Mouse (Mus musculus): ENCODE data around the gene Wbp11. TPM values are rescaled to one million over a fixed set of nuclear protein-coding genes. Genes with fewer than 3 reads are reported as not detected.
"Not testable (repeated sequence)": the region's sequence is repeated elsewhere in the genome, so short reads cannot be mapped to it uniquely, and the experiment has no call there.

The Wbp11 gene
- polyA plus RNA-seq, 1 experiment from 2014 or later, result 92.5 TPM

DNA sequence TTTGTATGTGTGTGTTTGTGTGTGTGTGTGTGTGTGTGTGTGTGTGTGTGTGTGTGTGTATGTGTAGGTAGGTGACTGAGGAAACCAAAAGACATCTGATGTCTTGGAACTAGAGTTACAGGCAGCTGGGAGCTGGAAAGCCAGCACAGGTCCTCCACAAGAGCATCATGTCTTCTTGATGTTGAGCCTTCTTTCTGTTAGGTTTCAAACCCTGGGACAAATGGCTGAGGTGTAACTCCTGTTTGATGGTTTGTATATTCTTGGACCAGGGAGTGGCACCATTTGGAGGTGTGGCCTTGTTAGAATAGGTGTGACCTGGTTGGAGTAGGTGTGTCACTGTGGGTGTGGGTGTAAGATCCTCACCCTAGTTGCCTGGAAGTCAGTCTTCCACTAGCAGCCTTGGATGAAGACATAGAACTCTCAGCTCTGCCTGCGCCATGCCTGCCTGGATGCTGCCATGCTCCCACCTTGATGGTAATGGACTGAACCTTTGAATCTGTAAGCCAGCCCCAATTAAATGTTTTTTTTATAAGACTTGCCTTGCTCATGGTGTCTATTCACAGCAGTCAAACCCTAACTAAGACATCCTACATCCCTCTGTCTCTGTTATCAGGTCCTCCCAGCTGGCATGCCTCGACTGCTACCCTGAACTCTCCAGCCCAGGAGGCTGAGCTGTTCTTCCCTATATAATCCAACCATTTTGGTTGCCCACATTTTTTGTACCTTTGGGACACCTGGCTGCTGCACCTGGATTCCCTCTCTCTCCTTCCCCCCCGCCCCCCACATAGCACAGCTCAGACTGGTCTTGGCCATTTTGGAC is 29.9 kb downstream of the Wbp11 start:
- not testable (repeated sequence) for H3K4me3 ChIP-seq (replicated peaks)
- 86% methylated on average over 3 of the region's 3 CpGs for WGBS

DNA sequence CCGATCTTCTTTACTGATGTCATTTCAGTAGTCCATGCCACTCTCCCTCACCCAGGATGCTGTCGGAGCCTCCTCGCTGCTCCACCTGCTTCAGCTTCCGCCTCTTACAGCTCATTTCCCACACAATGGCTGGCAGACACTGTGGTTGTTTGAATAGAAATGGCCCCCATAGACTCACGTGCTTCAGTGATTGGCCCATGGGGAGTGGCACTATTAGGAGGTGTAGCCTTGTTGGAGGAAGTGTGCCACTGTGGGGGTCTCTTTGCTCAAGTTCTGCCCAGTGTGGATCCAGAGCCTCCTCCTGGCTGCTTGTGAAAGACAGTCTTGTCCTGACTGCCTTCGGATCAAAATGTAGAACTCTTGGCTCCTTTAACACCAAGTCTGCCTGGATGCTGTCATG is 32.2 kb downstream of the Wbp11 start:
- no peaks in the 10 kb centered on the region for H3K9me3 ChIP-seq
- ATAC-seq, result 0 out of 2 replicates have a peak, but pooled peaks have one; percentile 34
- H3K4me1 ChIP-seq (replicated peaks), result peaks cover 8% of the 10 kb centered on the region
- H3K36me3 ChIP-seq, result no peaks in the 10 kb centered on the region
- H3K4me2 ChIP-seq (replicated peaks), result no peak overlapping the region
- H3K27me3 ChIP-seq, result 0 out of 2 replicates have a peak, but pooled peaks cover 2% of the 10 kb centered on the region
- no peak overlapping the region for H3K9ac ChIP-seq (replicated peaks)
- WGBS, result 63% methylated on average over 6 of the region's 6 CpGs
- H3K27ac ChIP-seq, result no peak overlapping the region
- H3K4me3 ChIP-seq (replicated peaks), result no peak overlapping the region

More for the DNA sequence above, 29.9 kb downstream of the Wbp11 start:
- not testable (repeated sequence) for H3K36me3 ChIP-seq; H3K9ac ChIP-seq (replicated peaks); H3K27me3 ChIP-seq; ATAC-seq; H3K9me3 ChIP-seq; H3K27ac ChIP-seq; H3K4me2 ChIP-seq (replicated peaks)
- peaks cover 12% of the 10 kb centered on the region for H3K4me1 ChIP-seq (replicated peaks)

DNA sequence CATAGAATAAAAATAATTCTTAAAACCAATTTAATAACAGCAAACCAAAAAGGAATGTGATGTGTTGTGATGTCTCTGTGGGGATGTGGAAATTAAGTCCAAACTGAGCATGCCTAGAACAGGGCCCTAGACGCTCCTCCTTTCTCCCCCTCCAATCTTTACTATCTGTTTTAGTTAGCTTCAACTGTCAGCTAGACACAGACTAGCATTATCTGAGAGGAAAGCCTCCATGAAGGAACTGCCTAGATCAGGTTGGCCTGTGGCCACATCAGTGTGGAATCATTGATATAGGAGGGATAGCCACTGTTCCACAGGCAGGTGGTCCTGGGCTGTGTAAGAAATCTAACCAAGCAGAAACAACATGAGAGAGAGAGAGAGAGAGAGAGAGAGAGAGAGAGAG is 32.9 kb downstream of the Wbp11 start:
- Histone ChIP-seq H3K4me1 (replicated peaks) (peaks cover 8% of the 10 kb centered on the region), H3K36me3 (no peaks in the 10 kb centered on the region), H3K27me3 (0 out of 2 replicates have a peak, but pooled peaks cover 2% of the 10 kb centered on the region), H3K4me3 (replicated peaks) (no peak overlapping the region), H3K9ac (replicated peaks) (no peak overlapping the region), H3K27ac (no peak overlapping the region), H3K4me2 (replicated peaks) (no peak overlapping the region), H3K9me3 (no peaks in the 10 kb centered on the region)
- no peak for ATAC-seq
- WGBS, result 60% methylated on average over 1 of the region's 1 CpGs

DNA sequence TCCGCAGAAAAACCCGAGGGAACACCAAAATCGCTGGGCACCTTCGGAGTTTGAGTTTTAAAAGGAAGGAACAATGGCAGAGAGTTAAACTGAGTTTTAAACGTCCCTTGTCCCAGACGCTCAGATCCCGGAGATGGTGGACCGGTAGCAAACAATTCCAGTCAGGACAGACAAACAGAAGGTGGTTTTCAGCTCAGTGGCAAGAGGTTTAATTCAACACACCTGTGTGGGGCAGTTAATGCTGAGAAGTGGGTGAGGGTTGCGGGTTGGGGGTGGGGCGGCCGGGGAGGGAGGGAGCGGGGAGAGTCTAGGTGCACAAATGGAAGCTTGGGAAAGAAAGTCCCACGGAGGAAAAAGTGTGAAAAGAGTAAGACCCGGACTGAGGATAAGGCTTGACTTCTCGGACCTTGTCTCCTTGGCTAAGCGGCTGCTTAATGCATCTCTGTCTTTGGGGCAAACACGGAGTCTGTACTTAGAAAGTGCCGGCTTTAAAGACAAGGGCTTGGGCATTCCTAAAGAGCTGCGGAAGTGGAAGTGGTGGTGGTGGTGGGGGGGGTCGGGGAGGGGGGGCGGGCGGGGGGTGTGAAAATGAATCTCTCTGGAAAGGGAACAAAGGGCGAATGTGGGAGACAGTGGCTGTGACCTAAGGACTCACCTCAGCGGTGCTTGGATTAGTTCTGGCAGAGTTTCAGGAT is 34.1 kb downstream of the Wbp11 start:
- H3K4me2 ChIP-seq (replicated peaks), result peak overlapping the region; percentile 62
- H3K9ac ChIP-seq (replicated peaks), result peak overlapping the region; percentile 48
- 0 out of 2 replicates have a peak, but pooled peaks cover 2% of the 10 kb centered on the region for H3K27me3 ChIP-seq
- ATAC-seq, result peak; percentile 57
- WGBS, result 1% methylated on average over 24 of the region's 24 CpGs
- H3K4me1 ChIP-seq (replicated peaks), result peaks cover 8% of the 10 kb centered on the region
- peak overlapping the region; percentile 37 for H3K4me3 ChIP-seq (replicated peaks)
- no peak overlapping the region for H3K27ac ChIP-seq
- no peaks in the 10 kb centered on the region for H3K9me3 ChIP-seq
- no peaks in the 10 kb centered on the region for H3K36me3 ChIP-seq

DNA sequence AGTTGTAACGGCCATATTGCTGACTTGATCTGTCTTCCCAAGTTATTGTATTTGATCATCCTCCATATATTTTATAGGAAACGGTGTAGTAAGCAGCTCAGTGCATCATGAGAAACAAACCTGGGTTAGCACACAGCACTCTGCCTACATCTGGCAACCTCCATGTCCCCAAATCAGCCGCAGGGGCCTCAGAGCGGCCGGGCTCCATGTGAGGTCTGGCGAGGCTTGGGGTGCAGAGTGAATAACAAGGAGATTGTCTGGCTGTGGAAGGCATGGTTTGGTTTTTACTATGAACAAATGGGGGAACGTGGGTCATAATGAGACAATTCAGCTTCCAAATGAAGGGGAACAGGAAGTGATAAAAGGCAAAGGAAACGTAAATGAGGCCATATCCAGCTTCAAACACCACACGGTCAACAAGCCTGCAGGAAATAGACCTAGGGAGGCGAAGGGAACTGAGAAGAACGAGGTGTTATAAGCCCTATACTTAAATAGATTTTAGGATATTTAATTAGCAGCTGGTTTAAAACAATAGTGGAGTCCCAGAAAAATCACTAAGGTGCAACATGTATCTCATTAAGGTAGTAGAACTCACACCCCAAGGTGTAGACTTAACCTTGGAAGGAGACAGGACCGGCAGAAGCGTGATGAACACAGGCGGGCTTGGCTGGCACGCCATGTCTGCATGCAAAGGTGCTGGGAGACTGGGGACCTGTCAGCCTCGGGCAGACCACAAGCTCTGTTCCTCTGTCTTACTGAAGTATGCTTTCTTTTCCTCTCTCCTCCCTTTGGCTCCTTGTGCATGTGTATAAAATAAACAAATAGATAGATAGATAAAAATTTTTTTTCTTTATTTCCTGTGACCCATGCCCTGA is 34.9 kb downstream of the Wbp11 start:
- 30% methylated on average over 16 of the region's 16 CpGs for WGBS
- Histone ChIP-seq H3K4me1 (replicated peaks) (peaks cover 8% of the 10 kb centered on the region), H3K9ac (replicated peaks) (no peak overlapping the region), H3K9me3 (no peaks in the 10 kb centered on the region), H3K4me3 (replicated peaks) (peak overlapping the region; percentile 37), H3K27ac (no peak overlapping the region), H3K4me2 (replicated peaks) (peak overlapping the region; percentile 62), H3K36me3 (no peaks in the 10 kb centered on the region), H3K27me3 (0 out of 2 replicates have a peak, but pooled peaks cover 2% of the 10 kb centered on the region)
- 0 out of 2 replicates have a peak, but pooled peaks have one; percentile 49 for ATAC-seq

DNA sequence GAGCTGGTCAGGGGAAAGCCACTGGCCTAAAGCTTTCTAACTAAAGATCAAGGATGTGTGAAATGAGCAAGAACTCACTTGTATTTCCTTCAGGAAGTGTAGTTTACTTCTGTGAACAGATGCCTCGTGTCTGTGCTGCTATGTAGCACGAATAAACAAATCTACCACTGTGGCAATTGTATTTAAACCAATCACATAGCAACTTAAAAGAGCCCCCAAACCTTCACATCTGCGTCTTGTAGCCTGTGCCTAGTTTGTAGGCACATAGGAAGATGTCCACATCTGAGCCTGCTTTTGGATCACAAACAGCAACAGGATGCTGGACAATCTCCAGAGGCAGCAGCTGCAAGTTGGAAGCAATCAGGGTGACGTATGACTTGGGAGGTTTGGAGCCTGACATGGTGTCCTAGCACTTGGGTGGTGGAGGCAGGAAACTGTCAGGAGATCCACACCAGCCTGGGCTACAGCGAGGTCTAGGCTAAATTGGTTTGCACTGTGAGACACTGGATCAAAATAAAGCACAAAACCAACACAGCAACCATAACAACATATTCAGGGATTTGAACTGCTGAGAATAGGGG is 38.6 kb downstream of the Wbp11 start:
- no peak overlapping the region for H3K9ac ChIP-seq (replicated peaks)
- H3K4me3 ChIP-seq (replicated peaks), result no peak overlapping the region
- H3K9me3 ChIP-seq, result no peaks in the 10 kb centered on the region
- H3K27me3 ChIP-seq, result 0 out of 2 replicates have a peak, but pooled peaks cover 2% of the 10 kb centered on the region
- H3K27ac ChIP-seq, result no peak overlapping the region
- H3K4me1 ChIP-seq (replicated peaks), result peaks cover 8% of the 10 kb centered on the region
- ATAC-seq, result no peak
- WGBS, result 80% methylated on average over 5 of the region's 5 CpGs
- H3K4me2 ChIP-seq (replicated peaks), result no peak overlapping the region
- H3K36me3 ChIP-seq, result no peaks in the 10 kb centered on the region

DNA sequence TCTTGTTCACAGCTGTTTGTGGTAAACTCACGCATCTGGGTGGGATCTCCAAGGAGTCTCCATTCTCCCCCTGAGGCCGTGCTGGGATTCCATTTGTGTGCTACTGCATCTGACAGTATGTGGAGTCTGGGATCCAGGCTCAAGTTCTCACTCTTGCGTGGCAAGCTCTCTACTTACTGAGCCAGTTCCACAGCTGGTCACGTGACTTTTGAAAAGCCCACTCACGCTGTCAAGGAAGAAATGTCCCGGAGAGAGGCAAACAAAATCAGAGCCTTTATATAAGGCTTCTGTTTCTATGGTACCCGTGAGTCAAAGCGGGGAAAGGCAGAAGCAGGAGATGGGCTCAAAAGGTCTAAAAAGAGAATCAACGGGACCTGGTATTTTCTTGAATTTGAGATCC is 45.3 kb downstream of the Wbp11 start:
- no peaks in the 10 kb centered on the region for H3K4me1 ChIP-seq (replicated peaks)
- no peak for ATAC-seq
- no peak overlapping the region for H3K4me2 ChIP-seq (replicated peaks)
- H3K9me3 ChIP-seq, result no peaks in the 10 kb centered on the region
- H3K36me3 ChIP-seq, result no peaks in the 10 kb centered on the region
- no peak overlapping the region for H3K9ac ChIP-seq (replicated peaks)
- no peak overlapping the region for H3K27ac ChIP-seq
- no peaks in the 10 kb centered on the region for H3K27me3 ChIP-seq
- WGBS, result 80% methylated on average over 9 of the region's 9 CpGs
- no peak overlapping the region for H3K4me3 ChIP-seq (replicated peaks)

DNA sequence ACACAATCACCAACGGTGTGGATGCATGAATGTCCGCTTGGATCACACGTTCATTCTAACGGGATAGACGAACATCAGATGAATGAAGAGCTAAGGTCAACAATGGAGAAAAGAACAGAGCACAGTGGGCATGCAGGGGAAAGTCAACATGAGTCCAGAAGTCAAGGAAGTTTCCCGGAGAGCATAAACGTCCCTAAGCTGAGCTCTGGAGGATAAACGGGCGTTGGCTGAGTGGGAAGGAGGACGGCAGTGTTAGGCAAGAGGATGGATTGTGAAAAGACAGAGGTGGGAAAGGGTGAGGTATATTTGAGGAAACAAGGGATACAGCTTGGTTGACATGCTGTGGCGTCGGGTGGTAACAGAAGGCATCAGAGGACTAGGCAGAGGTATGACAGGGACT is 45.9 kb downstream of the Wbp11 start:
- H3K4me2 ChIP-seq (replicated peaks), result no peak overlapping the region
- H3K27ac ChIP-seq, result no peak overlapping the region
- H3K9ac ChIP-seq (replicated peaks), result no peak overlapping the region
- H3K9me3 ChIP-seq, result no peaks in the 10 kb centered on the region
- no peaks in the 10 kb centered on the region for H3K27me3 ChIP-seq
- no peak for ATAC-seq
- no peaks in the 10 kb centered on the region for H3K36me3 ChIP-seq
- no peak overlapping the region for H3K4me3 ChIP-seq (replicated peaks)
- 86% methylated on average over 12 of the region's 12 CpGs for WGBS
- H3K4me1 ChIP-seq (replicated peaks), result no peaks in the 10 kb centered on the region

DNA sequence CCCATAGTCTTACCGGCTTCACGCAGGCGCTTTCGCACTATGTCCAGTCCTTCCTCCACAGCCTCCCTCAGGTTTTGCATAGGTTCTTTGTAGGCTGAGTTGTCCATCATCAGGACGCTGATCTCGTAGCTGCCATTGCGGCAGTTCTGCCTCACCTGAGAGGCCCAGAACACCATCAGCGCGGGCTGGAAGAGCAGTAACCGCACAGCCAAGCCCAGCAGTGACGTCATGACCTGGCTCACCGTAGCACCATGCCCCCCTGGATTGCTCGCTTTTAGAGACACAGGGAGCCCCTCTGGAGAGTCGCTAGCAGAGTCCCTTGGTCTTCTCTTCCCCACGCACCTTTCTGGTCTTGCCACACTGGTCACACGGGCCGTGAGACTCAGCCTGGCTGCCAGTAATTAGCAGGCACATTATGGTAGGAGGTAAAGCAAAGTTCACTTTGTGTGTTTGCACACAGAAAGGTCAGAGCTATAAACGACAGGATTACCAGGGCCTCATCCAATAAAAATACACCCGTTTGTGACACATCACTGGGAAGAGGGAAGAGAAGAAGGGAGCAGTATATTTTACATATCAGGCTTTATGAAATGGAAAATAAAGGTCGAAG is 46.6 kb downstream of the Wbp11 start, which contains the start of gene Gucy2c:
Gene Gucy2c, minus strand, starts transcription at position 389 of the 610 bp plus-strand sequence.
- no peak within 1 kb of the TSS for H3K9ac ChIP-seq (replicated peaks)
- WGBS, result 84% methylated on average over 20 of the region's 20 CpGs
- H3K9me3 ChIP-seq, result no peaks in the 10 kb centered on the region
- H3K4me2 ChIP-seq (replicated peaks), result no peak within 1 kb of the TSS
- no peaks in the 10 kb centered on the region for H3K4me1 ChIP-seq (replicated peaks)
- no peak within 1 kb of the TSS for H3K27ac ChIP-seq
- no peak within 1 kb of the TSS for H3K4me3 ChIP-seq (replicated peaks)
- no peaks in the 10 kb centered on the region for H3K36me3 ChIP-seq
- no peaks in the 10 kb centered on the region for H3K27me3 ChIP-seq
- ATAC-seq, result no peak

DNA sequence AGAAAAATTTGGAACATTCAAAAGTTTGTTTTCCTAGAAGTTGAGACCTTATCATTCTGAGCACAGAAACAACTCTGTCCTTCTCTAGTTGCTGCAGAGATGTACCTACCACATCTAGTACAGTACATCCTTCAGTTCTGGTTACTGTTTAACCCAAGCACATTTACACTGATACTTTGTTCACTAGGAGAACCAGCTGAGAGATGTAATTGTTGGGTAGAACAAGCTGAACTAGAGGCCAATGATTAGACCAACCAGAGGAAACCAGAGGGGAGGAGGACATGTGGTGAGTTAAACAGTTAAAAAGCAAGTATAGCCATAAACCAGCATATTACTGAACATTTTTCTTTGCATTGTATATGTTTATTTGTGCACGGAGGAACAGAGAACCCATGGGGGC is 51.6 kb downstream of the Wbp11 start:
- no peak for ATAC-seq
- H3K27ac ChIP-seq, result no peak overlapping the region
- WGBS, result 97% methylated on average over 1 of the region's 1 CpGs

DNA sequence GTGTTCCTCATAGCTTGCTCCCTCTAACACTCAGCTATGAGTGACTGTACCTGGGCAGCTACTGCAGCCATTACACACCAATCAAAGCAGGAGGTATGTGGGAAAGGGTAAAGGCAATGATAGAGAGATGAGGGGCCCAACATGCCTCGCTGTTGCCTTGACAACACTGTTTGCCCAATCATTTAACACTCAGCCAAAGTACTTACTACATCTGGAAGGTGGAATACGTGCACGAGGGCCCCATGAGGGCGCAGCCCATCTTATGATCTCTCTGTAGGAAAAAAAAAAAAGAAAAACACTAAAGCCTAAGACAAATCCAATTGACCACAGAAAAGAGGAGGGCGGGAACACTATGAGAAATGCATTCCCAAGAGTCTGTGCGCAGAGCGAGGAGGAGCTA is 58.2 kb downstream of the Wbp11 start:
- no peaks in the 10 kb centered on the region for H3K9me3 ChIP-seq
- H3K4me2 ChIP-seq (replicated peaks), result no peak overlapping the region
- ATAC-seq, result no peak
- H3K27ac ChIP-seq, result no peak overlapping the region
- 89% methylated on average over 7 of the region's 7 CpGs for WGBS
- H3K36me3 ChIP-seq, result no peaks in the 10 kb centered on the region
- no peaks in the 10 kb centered on the region for H3K4me1 ChIP-seq (replicated peaks)
- no peak overlapping the region for H3K9ac ChIP-seq (replicated peaks)
- no peak overlapping the region for H3K4me3 ChIP-seq (replicated peaks)
- no peaks in the 10 kb centered on the region for H3K27me3 ChIP-seq

More for the DNA sequence above, 51.6 kb downstream of the Wbp11 start:
- Histone ChIP-seq H3K4me2 (replicated peaks) (no peak overlapping the region), H3K36me3 (no peaks in the 10 kb centered on the region), H3K9ac (replicated peaks) (no peak overlapping the region), H3K27me3 (no peaks in the 10 kb centered on the region), H3K4me3 (replicated peaks) (no peak overlapping the region), H3K9me3 (no peaks in the 10 kb centered on the region), H3K4me1 (replicated peaks) (no peaks in the 10 kb centered on the region)
